Mouse (Mus musculus): ENCODE measurements around the gene Eno1. TPM values are rescaled to one million over a fixed set of nuclear protein-coding genes. Genes with fewer than 3 reads are reported as not detected.
"Not testable (repeated sequence)": the region's sequence is repeated elsewhere in the genome, so short reads cannot be mapped to it uniquely, and the experiment has no call there.

Gene Eno1
- polyA plus RNA-seq, 1 experiment from 2014 or later: 1,276 TPM

DNA sequence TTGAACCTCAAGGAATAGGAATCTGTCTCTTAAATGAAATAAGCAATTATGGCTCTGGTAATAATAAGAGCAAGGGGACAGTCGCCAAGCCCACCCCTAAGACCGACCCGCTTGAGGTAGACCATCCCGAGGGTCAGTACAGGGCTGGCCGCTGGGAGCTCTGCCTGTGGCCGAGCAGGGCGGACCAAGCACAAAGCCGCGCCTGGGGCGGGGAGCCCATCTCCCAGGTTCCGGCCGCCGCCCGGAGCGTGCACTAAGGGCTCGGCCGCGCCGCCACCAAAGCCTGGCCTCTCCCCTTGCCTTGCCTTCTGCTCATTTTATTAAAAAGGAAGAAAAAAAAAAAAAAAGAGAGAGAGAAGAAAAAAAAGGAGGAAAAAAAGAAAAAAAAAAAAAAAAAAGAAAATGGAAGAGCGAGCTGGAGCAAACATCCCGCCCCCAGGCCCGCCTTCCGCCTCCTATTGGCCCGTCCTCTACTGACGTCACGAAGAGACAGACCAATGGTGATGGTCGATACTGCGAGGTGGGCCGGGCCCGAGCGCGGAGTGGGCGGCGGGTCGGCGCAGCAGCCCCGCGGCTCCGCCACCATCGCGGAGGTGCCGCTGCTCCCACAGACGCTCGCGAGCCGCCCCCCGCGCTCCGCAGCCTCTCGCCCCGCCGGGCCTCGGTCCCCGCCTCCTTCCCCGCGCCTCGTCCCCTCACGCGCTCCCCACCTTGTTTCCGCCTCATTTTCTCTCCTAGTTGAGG lies 44.7 kb downstream of the Eno1 start, which contains the start of gene Rere:
Rere (plus strand) TSS at position 629 of the 744 bp plus-strand sequence.
- H3K9ac ChIP-seq (ENCODE audit: low read depth, low read length): peak within 1 kb of the TSS; percentile 100
- H3K36me3 ChIP-seq (ENCODE audit: control insufficient read depth, insufficient read depth, low read length): no peaks in the 10 kb centered on the region
- H3K27me3 ChIP-seq (replicated peaks; ENCODE audit: control insufficient read depth, insufficient read depth, low read length): no peaks in the 10 kb centered on the region
- under 1% methylated on average over 59 of the region's 60 CpGs for WGBS
- no peaks in the 10 kb centered on the region for H3K9me3 ChIP-seq (ENCODE audit: control insufficient read depth, low read length)
- peak; percentile 98 for ATAC-seq
- H3K4me2 ChIP-seq (ENCODE audit: low read length): peak within 1 kb of the TSS; percentile 86
- peak within 1 kb of the TSS; percentile 90 for H3K4me3 ChIP-seq (ENCODE audit: low read length)
- H3K4me1 ChIP-seq (ENCODE audit: control insufficient read depth, insufficient read depth, low read depth, low read length): peaks cover 8% of the 10 kb centered on the region
- peak within 1 kb of the TSS; percentile 98 for H3K27ac ChIP-seq (ENCODE audit: low read depth, low read length)

DNA sequence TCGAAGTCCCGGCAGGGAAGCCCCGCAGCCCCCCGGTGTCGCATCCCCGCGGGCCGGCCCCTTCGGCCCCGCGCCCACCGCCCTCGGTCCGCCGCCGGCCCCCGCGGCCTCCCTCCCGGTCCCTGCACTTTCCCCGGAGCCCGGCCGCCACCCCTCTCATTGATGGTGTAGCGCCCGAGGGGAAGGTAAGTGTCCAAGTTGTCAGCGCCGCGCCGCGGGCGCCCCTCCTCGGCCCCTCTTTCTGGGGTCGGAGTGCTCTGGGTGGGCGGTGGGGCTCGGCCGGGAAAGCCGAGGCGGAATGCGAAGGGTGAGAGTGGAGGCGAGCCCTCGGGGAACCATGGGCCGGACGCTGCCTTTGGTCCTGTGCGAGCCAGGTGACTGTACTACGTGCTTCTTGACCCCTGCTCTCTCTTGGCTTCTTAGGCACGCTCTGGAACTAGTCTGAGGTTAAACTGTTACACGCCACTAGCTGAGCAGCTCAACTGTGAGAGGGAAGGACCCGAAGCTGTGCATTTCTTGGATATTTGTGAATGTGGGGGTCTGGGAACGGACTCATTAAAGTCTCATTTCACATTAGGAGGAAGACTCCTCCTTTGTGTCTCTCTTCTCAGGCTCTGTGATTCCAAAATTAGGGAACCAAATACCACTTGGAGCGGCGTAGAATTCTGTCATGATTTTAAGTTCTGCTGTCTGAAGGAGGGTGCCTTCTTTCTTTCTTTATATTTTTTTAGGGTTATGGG lies 45.5 kb downstream of the Eno1 start:
- Histone ChIP-seq H3K36me3 (ENCODE audit: control insufficient read depth, insufficient read depth, low read length) (no peaks in the 10 kb centered on the region), H3K9me3 (ENCODE audit: control insufficient read depth, low read length) (no peaks in the 10 kb centered on the region), H3K4me3 (ENCODE audit: low read length) (peak overlapping the region; percentile 90), H3K4me2 (ENCODE audit: low read length) (peak overlapping the region; percentile 86), H3K27ac (ENCODE audit: low read depth, low read length) (peak overlapping the region; percentile 94), H3K4me1 (ENCODE audit: control insufficient read depth, insufficient read depth, low read depth, low read length) (peaks cover 8% of the 10 kb centered on the region), H3K9ac (ENCODE audit: low read depth, low read length) (peak overlapping the region; percentile 100), H3K27me3 (replicated peaks; ENCODE audit: control insufficient read depth, insufficient read depth, low read length) (no peaks in the 10 kb centered on the region)
- under 1% methylated on average over 46 of the region's 50 CpGs for WGBS
- peak; percentile 7 for ATAC-seq

DNA sequence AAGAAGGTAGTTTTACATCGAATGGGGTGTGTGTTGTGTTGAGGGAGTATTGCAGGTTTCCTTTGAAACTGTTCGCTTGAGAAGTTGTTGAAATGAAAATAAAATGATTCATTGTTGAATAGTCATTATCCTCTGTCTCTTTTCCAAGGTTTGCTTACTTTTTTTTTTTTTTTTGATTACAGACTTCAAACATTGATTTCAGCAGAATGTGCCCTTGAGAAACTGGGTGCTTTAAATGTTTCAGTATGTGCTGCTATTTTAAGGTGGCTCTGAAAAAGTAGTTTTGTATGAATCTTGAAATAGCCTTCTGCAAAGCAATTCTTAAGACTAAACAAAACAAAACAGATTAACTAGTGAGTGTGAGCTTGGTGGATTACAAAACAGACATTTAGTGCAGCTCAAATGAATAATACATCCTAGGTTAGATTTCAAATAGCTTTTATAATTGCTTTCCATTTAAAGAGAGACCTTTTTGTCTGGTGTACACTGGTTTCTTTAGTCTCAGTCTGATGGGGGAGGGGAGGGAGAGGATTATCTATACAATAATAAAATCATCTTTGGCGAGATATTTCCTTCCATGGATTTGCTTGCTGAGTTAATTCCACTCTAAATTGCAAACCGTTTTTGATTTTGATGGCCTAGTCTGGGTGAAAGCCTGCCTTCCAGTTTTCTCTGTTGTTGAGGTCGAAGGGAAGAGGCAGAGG lies 46.3 kb downstream of the Eno1 start:
- Histone ChIP-seq H3K4me3 (ENCODE audit: low read length) (peak overlapping the region; percentile 90), H3K27ac (ENCODE audit: low read depth, low read length) (peak overlapping the region; percentile 94), H3K4me2 (ENCODE audit: low read length) (peak overlapping the region; percentile 86), H3K36me3 (ENCODE audit: control insufficient read depth, insufficient read depth, low read length) (no peaks in the 10 kb centered on the region), H3K27me3 (replicated peaks; ENCODE audit: control insufficient read depth, insufficient read depth, low read length) (no peaks in the 10 kb centered on the region), H3K4me1 (ENCODE audit: control insufficient read depth, insufficient read depth, low read depth, low read length) (peaks cover 8% of the 10 kb centered on the region), H3K9ac (ENCODE audit: low read depth, low read length) (peak overlapping the region; percentile 100), H3K9me3 (ENCODE audit: control insufficient read depth, low read length) (no peaks in the 10 kb centered on the region)
- ATAC-seq: no peak
- WGBS: 4% methylated on average over 5 of the region's 5 CpGs

DNA sequence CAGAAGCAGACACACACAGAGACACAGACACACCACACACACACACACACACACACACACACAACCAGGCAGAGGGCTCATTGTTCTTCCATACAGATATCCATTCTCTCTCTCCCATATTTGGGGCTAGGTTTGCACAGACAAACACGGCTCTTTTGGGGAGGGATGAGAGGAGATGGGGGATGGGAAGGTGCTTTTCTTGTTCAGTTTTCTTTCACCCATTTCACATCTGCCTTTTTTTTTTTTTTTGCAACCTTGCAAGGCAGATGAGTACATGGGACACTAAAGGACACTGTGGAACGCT lies 46.8 kb downstream of the Eno1 start:
- H3K9me3 ChIP-seq (ENCODE audit: control insufficient read depth, low read length): no peaks in the 10 kb centered on the region
- peak overlapping the region; percentile 90 for H3K4me3 ChIP-seq (ENCODE audit: low read length)
- H3K27me3 ChIP-seq (replicated peaks; ENCODE audit: control insufficient read depth, insufficient read depth, low read length): no peaks in the 10 kb centered on the region
- ATAC-seq: no peak
- peak overlapping the region; percentile 86 for H3K4me2 ChIP-seq (ENCODE audit: low read length)
- no peaks in the 10 kb centered on the region for H3K36me3 ChIP-seq (ENCODE audit: control insufficient read depth, insufficient read depth, low read length)
- H3K9ac ChIP-seq (ENCODE audit: low read depth, low read length): peak overlapping the region; percentile 61
- peak overlapping the region; percentile 79 for H3K27ac ChIP-seq (ENCODE audit: low read depth, low read length)
- peaks cover 9% of the 10 kb centered on the region for H3K4me1 ChIP-seq (ENCODE audit: control insufficient read depth, insufficient read depth, low read depth, low read length)
- 2% methylated on average over 2 of the region's 2 CpGs for WGBS

DNA sequence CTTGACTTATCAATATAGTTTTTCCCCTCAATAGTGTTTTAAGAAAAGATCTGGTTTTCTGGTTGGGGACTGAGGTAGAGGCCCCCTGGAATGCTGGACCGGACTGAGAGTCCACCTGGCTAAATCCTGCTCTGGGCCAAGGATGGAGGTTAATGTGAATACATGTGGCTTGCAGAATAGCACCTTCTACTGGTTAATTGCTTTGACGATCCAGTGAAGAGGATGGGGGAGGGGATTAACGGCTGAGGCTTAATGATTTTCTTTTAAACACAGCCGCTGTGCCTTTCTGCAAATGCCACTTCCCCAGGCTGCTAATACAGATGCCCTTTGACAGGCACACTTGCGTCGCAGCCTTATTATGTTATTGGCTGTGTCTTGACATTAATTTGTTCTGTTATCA lies 47.5 kb downstream of the Eno1 start:
- Histone ChIP-seq H3K4me2 (ENCODE audit: low read length) (peak overlapping the region; percentile 86), H3K27me3 (replicated peaks; ENCODE audit: control insufficient read depth, insufficient read depth, low read length) (no peaks in the 10 kb centered on the region), H3K27ac (ENCODE audit: low read depth, low read length) (peak overlapping the region; percentile 79), H3K9ac (ENCODE audit: low read depth, low read length) (peak overlapping the region; percentile 61), H3K4me3 (ENCODE audit: low read length) (peak overlapping the region; percentile 90), H3K9me3 (ENCODE audit: control insufficient read depth, low read length) (no peaks in the 10 kb centered on the region), H3K36me3 (ENCODE audit: control insufficient read depth, insufficient read depth, low read length) (no peaks in the 10 kb centered on the region), H3K4me1 (ENCODE audit: control insufficient read depth, insufficient read depth, low read depth, low read length) (peaks cover 12% of the 10 kb centered on the region)
- WGBS: 2% methylated on average over 6 of the region's 6 CpGs
- ATAC-seq: no peak

DNA sequence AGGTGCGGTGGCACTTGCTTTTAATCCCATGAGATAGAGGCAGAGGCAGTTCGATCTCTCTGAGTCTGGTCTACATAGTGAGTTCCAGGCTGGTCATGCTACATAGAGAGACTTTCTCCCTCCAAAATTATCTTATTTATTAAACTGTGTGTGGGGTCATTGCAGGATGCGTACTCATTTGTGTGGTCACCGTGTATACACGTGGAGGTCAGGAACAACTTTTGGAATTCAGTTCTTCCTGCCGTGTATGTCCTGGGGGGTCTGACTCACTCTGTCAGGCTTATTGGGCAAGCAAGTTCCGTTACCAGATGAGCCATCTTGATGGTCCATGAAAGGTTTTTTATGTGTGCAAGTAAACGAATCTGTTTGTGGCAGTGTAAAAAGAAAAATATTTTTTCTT lies 50.5 kb downstream of the Eno1 start:
- no peak overlapping the region for H3K4me3 ChIP-seq (ENCODE audit: low read length)
- H3K4me2 ChIP-seq (ENCODE audit: low read length): no peak overlapping the region
- H3K9me3 ChIP-seq (ENCODE audit: control insufficient read depth, low read length): no peaks in the 10 kb centered on the region
- ATAC-seq: no peak
- H3K36me3 ChIP-seq (ENCODE audit: control insufficient read depth, insufficient read depth, low read length): 0 out of 2 replicates have a peak, but pooled peaks cover 3% of the 10 kb centered on the region
- H3K27me3 ChIP-seq (replicated peaks; ENCODE audit: control insufficient read depth, insufficient read depth, low read length): no peaks in the 10 kb centered on the region
- H3K4me1 ChIP-seq (ENCODE audit: control insufficient read depth, insufficient read depth, low read depth, low read length): peaks cover 11% of the 10 kb centered on the region
- H3K9ac ChIP-seq (ENCODE audit: low read depth, low read length): no peak overlapping the region
- 91% methylated on average over 8 of the region's 8 CpGs for WGBS
- no peak overlapping the region for H3K27ac ChIP-seq (ENCODE audit: low read depth, low read length)

DNA sequence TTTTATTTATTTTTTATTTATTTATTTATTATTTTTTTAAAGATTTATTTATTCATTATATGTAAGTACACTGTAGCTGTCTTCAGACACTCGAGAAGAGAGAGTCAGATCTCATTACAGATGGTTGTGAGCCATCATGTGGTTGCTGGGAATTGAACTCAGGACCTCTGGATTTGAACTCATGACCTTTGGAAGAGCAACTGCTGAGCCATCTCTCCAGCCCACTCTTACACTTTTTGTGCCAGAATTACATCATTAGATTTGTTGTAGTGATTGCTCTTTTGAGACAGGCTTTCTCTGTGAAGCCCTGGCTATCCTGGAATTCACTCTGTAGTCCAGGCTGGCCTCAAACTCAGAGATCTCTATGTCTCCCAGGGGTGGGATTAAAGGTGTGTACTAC lies 50.9 kb downstream of the Eno1 start:
- H3K27me3 ChIP-seq (replicated peaks; ENCODE audit: control insufficient read depth, insufficient read depth, low read length); H3K36me3 ChIP-seq (ENCODE audit: control insufficient read depth, insufficient read depth, low read length); H3K9me3 ChIP-seq (ENCODE audit: control insufficient read depth, low read length); H3K9ac ChIP-seq (ENCODE audit: low read depth, low read length); ATAC-seq; H3K27ac ChIP-seq (ENCODE audit: low read depth, low read length); H3K4me3 ChIP-seq (ENCODE audit: low read length); H3K4me2 ChIP-seq (ENCODE audit: low read length): not testable (repeated sequence)
- WGBS: 69% methylated on average over 1 of the region's 1 CpGs
- peaks cover 11% of the 10 kb centered on the region for H3K4me1 ChIP-seq (ENCODE audit: control insufficient read depth, insufficient read depth, low read depth, low read length)

DNA sequence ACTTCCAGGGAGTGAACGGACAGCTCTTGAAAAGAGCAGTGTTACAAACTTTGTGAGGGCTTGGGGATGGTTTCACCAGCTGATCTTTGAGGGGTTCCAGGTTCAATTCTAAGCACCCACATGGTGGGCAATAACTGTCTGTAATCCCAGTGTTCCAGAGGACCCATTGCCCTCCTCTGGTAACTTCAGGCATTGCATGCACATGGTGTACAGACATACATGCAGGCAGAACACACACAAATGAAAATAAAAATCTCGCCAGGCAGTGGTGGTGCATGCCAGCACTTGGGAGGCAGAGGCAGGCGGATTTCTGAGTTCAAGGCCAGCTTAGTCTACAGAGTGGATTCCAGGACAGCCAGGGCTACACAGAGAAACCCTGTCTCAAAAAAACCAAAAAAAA lies 55.4 kb downstream of the Eno1 start:
- H3K36me3 ChIP-seq (ENCODE audit: control insufficient read depth, insufficient read depth, low read length): 0 out of 2 replicates have a peak, but pooled peaks cover 3% of the 10 kb centered on the region
- H3K27ac ChIP-seq (ENCODE audit: low read depth, low read length): no peak overlapping the region
- no peak overlapping the region for H3K4me3 ChIP-seq (ENCODE audit: low read length)
- no peak overlapping the region for H3K9ac ChIP-seq (ENCODE audit: low read depth, low read length)
- H3K9me3 ChIP-seq (ENCODE audit: control insufficient read depth, low read length): no peaks in the 10 kb centered on the region
- peaks cover 7% of the 10 kb centered on the region; the same call in 1 of the 2 replicates for H3K4me1 ChIP-seq (ENCODE audit: control insufficient read depth, insufficient read depth, low read depth, low read length)
- 98% methylated on average over 3 of the region's 3 CpGs for WGBS
- ATAC-seq: no peak
- no peak overlapping the region for H3K4me2 ChIP-seq (ENCODE audit: low read length)
- no peaks in the 10 kb centered on the region for H3K27me3 ChIP-seq (replicated peaks; ENCODE audit: control insufficient read depth, insufficient read depth, low read length)

DNA sequence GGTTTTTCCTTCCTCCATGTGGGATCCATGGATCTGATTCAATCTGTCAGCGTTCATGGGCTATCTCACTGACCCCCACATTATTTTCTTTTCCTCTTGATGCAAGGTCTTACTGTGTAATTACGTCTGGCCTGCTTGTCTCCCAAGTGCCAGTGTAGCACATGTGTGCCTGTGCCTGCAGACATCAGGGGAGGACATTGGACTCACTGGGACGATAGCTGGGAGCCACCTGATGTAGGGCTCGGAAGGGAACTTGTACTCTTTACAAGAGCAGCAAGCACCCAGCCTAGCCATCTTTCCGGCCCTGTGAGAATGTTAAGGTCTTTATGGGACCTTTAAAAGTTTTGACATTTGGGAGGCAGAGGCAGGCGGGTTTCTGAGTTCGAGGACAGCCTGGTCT lies 58.3 kb downstream of the Eno1 start:
- WGBS: 96% methylated on average over 7 of the region's 7 CpGs
- no peak for ATAC-seq
- Histone ChIP-seq H3K4me2 (ENCODE audit: low read length) (no peak overlapping the region), H3K36me3 (ENCODE audit: control insufficient read depth, insufficient read depth, low read length) (0 out of 2 replicates have a peak, but pooled peaks cover 3% of the 10 kb centered on the region), H3K9me3 (ENCODE audit: control insufficient read depth, low read length) (no peaks in the 10 kb centered on the region), H3K27ac (ENCODE audit: low read depth, low read length) (no peak overlapping the region), H3K27me3 (replicated peaks; ENCODE audit: control insufficient read depth, insufficient read depth, low read length) (no peaks in the 10 kb centered on the region), H3K4me3 (ENCODE audit: low read length) (no peak overlapping the region), H3K4me1 (ENCODE audit: control insufficient read depth, insufficient read depth, low read depth, low read length) (no peaks in the 10 kb centered on the region; the same call in 1 of the 2 replicates), H3K9ac (ENCODE audit: low read depth, low read length) (no peak overlapping the region)

Measured in hindbrain, embryonic 16.5 days (tissue).